28 mouse cellular contexts compared by ENCODE assay signal in genomic region chr4:148240387-148240786, GRCm38 (mm10). TPM values are rescaled to one million over a fixed set of nuclear protein-coding genes. Genes with fewer than 3 reads are reported as not detected.
DNase-seq lines count a peak whose midpoint lies in the region; ATAC-seq and TF ChIP-seq lines count a peak whose summit lies in the region.
"Had no signal": no experiment of that assay in that cellular context is flagged by ENCODE, and none has a peak within 500 bp of the region (broad histone marks: within the 10 kb centered on the region; RNA-seq: fewer than 3 reads in every experiment).

No protein-coding gene starts in this region.

- no peak overlapping the region for H3K4me2 ChIP-seq in hindbrain, embryonic 13.5 days
- no peak overlapping the region for H3K4me2 ChIP-seq in hindbrain, embryonic 14.5 days (replicated peaks)
- H3K4me2 ChIP-seq in forebrain, embryonic 16.5 days (ENCODE audit: low read length): no peak overlapping the region
- no peak overlapping the region for H3K4me2 ChIP-seq in intestine, postnatal 0 days (replicated peaks; ENCODE audit: low read depth)
- H3K4me2 ChIP-seq: heart, embryonic 12.5 days; intestine, embryonic 15.5 days; kidney, embryonic 15.5 days; neural tube, embryonic 15.5 days had no signal

- H3K4me3 ChIP-seq in hindbrain, embryonic 13.5 days: no peak overlapping the region
- no peak overlapping the region for H3K4me3 ChIP-seq in hindbrain, embryonic 14.5 days (replicated peaks; ENCODE audit: low read length)
- H3K4me3 ChIP-seq in forebrain, embryonic 16.5 days (replicated peaks; ENCODE audit: low read length): no peak overlapping the region
- no peak overlapping the region for H3K4me3 ChIP-seq in layer of hippocampus, adult 2 months
- no peak overlapping the region for H3K4me3 ChIP-seq in intestine, postnatal 0 days (ENCODE audit: low read depth, low read length)
- H3K4me3 ChIP-seq: heart, embryonic 12.5 days; hindbrain, embryonic 10.5 days; intestine, embryonic 15.5 days; kidney, embryonic 15.5 days; myocyte; neural tube, embryonic 15.5 days had no signal

- peaks cover 59% of the 10 kb centered on the region for H3K36me3 ChIP-seq in hindbrain, embryonic 13.5 days
- peaks cover 56% of the 10 kb centered on the region for H3K36me3 ChIP-seq in hindbrain, embryonic 14.5 days (replicated peaks; ENCODE audit: control insufficient read depth, insufficient read depth)
- H3K36me3 ChIP-seq in forebrain, embryonic 16.5 days (ENCODE audit: control insufficient read depth, insufficient read depth): peaks cover 10% of the 10 kb centered on the region
- H3K36me3 ChIP-seq in intestine, postnatal 0 days (ENCODE audit: control insufficient read depth, insufficient read depth): no peaks in the 10 kb centered on the region
- H3K36me3 ChIP-seq: heart, embryonic 12.5 days; intestine, embryonic 15.5 days; kidney, embryonic 15.5 days had no signal

- no peak for ATAC-seq in hindbrain, embryonic 13.5 days (ENCODE audit: low FRiP score)
- ATAC-seq in hindbrain, embryonic 14.5 days (ENCODE audit: low FRiP score): no peak
- ATAC-seq in forebrain, embryonic 16.5 days: peak; percentile 55
- no peak for ATAC-seq in intestine, postnatal 0 days
- ATAC-seq: intestine, embryonic 15.5 days; liver, postnatal 0 days; lung, postnatal 0 days; midbrain, embryonic 16.5 days had no signal

- peak overlapping the region; percentile 30; the same call in 1 of the 2 replicates for H3K27ac ChIP-seq in hindbrain, embryonic 13.5 days
- H3K27ac ChIP-seq in hindbrain, embryonic 14.5 days: no peak overlapping the region
- H3K27ac ChIP-seq in forebrain, embryonic 16.5 days (ENCODE audit: low read length): peak overlapping the region; percentile 75
- peak overlapping the region; percentile 81 for H3K27ac ChIP-seq in layer of hippocampus, adult 2 months
- no peak overlapping the region for H3K27ac ChIP-seq in intestine, postnatal 0 days (ENCODE audit: low read depth, low read length)
- H3K27ac ChIP-seq: hindbrain, embryonic 10.5 days; intestine, embryonic 15.5 days; kidney, embryonic 15.5 days; macrophage; neural tube, embryonic 15.5 days had no signal

- TF ChIP-seq CTCF in layer of hippocampus, adult 2 months (conservative IDR thresholded peaks at IDR 0.05): no peak
- TF ChIP-seq CTCF in intestine, postnatal 0 days (IDR thresholded peaks at IDR 0.05; ENCODE audit: low read depth): no peak

- no peaks in the 10 kb centered on the region for H3K27me3 ChIP-seq in hindbrain, embryonic 13.5 days
- no peaks in the 10 kb centered on the region for H3K27me3 ChIP-seq in hindbrain, embryonic 14.5 days (ENCODE audit: control insufficient read depth, insufficient read depth, low read length)
- no peaks in the 10 kb centered on the region for H3K27me3 ChIP-seq in forebrain, embryonic 16.5 days (replicated peaks; ENCODE audit: control insufficient read depth, insufficient read depth, low read length)
- no peaks in the 10 kb centered on the region for H3K27me3 ChIP-seq in intestine, postnatal 0 days (replicated peaks; ENCODE audit: control insufficient read depth, insufficient read depth, low read length)
- H3K27me3 ChIP-seq: intestine, embryonic 15.5 days; kidney, embryonic 15.5 days; neural tube, embryonic 15.5 days had no signal

- no peaks in the 10 kb centered on the region for H3K9me3 ChIP-seq in hindbrain, embryonic 13.5 days
- no peaks in the 10 kb centered on the region for H3K9me3 ChIP-seq in hindbrain, embryonic 14.5 days (ENCODE audit: control insufficient read depth, low read length)
- peaks cover 2% of the 10 kb centered on the region for H3K9me3 ChIP-seq in forebrain, embryonic 16.5 days (ENCODE audit: control insufficient read depth, low read length)
- no peaks in the 10 kb centered on the region for H3K9me3 ChIP-seq in intestine, postnatal 0 days (ENCODE audit: control insufficient read depth)
- H3K9me3 ChIP-seq: heart, embryonic 12.5 days; hindbrain, embryonic 10.5 days; intestine, embryonic 15.5 days; kidney, embryonic 15.5 days; neural tube, embryonic 15.5 days had no signal

- H3K9ac ChIP-seq in hindbrain, embryonic 13.5 days: no peak overlapping the region
- no peak overlapping the region for H3K9ac ChIP-seq in hindbrain, embryonic 14.5 days
- no peak overlapping the region for H3K9ac ChIP-seq in forebrain, embryonic 16.5 days (replicated peaks; ENCODE audit: low read depth, low read length)
- H3K9ac ChIP-seq in intestine, postnatal 0 days (ENCODE audit: low read depth, low read length): no peak overlapping the region
- H3K9ac ChIP-seq: heart, embryonic 12.5 days; intestine, embryonic 15.5 days; kidney, embryonic 15.5 days; liver, postnatal 0 days; neural tube, embryonic 15.5 days had no signal

- no peak for DNase-seq in hindbrain, embryonic 14.5 days (ENCODE audit: low spot score)
- DNase-seq in layer of hippocampus, adult 2 months (ENCODE audit: low spot score in 2 of 2): peak; percentile 64 to 67
- peak; percentile 29 to 31 for DNase-seq in layer of hippocampus, postnatal 25 days (ENCODE audit: extremely low spot score in 1 of 2, low spot score in 1 of 2)
- no peak for DNase-seq in left cerebral cortex, adult 8-10 months (ENCODE audit: low spot score in 2 of 2)
- DNase-seq: adrenal gland, adult 2 months; cerebellum, adult 9-10 months; gastrocnemius, postnatal 25 days; heart, adult 18-20 months; heart, postnatal 10 days; kidney, postnatal 36 days; liver, postnatal 0 days; right cerebral cortex, adult 18-20 months; thymus, postnatal 25 days had no signal

- WGBS in hindbrain, embryonic 13.5 days: 62% methylated on average over 9 of the region's 9 CpGs
- 70% methylated on average over 9 of the region's 9 CpGs for WGBS in hindbrain, embryonic 14.5 days
- 53% methylated on average over 9 of the region's 9 CpGs for WGBS in forebrain, embryonic 16.5 days
- WGBS in intestine, postnatal 0 days: 78% methylated on average over 9 of the region's 9 CpGs

- H3K4me1 ChIP-seq in hindbrain, embryonic 13.5 days (replicated peaks): peaks cover 40% of the 10 kb centered on the region
- H3K4me1 ChIP-seq in hindbrain, embryonic 14.5 days (replicated peaks; ENCODE audit: control insufficient read depth, insufficient read depth, low read length): peaks cover 21% of the 10 kb centered on the region
- peaks cover 20% of the 10 kb centered on the region for H3K4me1 ChIP-seq in forebrain, embryonic 16.5 days (replicated peaks; ENCODE audit: control insufficient read depth, insufficient read depth, low read length)
- H3K4me1 ChIP-seq in intestine, postnatal 0 days (replicated peaks; ENCODE audit: control insufficient read depth, insufficient read depth, low read length): no peaks in the 10 kb centered on the region
- H3K4me1 ChIP-seq: heart, embryonic 12.5 days; intestine, embryonic 15.5 days had no signal

RNA-seq across cellular contexts. Expression of gene Disp3, which starts 47.4 kb away (rescaled TPM):
- polyA plus RNA-seq in hindbrain, embryonic 13.5 days (2015; fragmentation: Nextera tagmentation; extraction: Ambion mirVana): 14.8 and 15.4 TPM in 2 replicates
- polyA plus RNA-seq in hindbrain, embryonic 14.5 days (2014; fragmentation: Nextera tagmentation; extraction: Ambion mirVana): 16.6 and 16.9 TPM in 2 replicates
- polyA plus RNA-seq in forebrain, embryonic 16.5 days (2015; fragmentation: Nextera tagmentation; extraction: Ambion mirVana): 11.8 and 12.2 TPM in 2 replicates
- total RNA-seq in layer of hippocampus, adult 2 months (2021): 10 to 100 TPM; 38.9 to 40.7 TPM
- total RNA-seq in layer of hippocampus, postnatal 25 days (2021): 10 to 100 TPM; 32.4 to 33.6 TPM
- polyA plus RNA-seq in intestine, postnatal 0 days (2015; fragmentation: Nextera tagmentation; extraction: Ambion mirVana): 0.03 and 0.04 TPM in 2 replicates
- 10 to 100 TPM; 23.4 to 28.3 (median 26.2) TPM for total RNA-seq in left cerebral cortex, adult 8-10 months (2022)
- total RNA-seq: common myeloid progenitor, adult 5-6 weeks; heart, adult 18-20 months; liver, adult 2 months; MEL had no signal
- polyA plus RNA-seq: liver, adult 2 months; liver, postnatal 0 days; macrophage had no signal

Comparison
In these comparisons a context has a peak if more than half of its experiments do, and no peak if none do; other contexts are left out.
1. H3K27ac ChIP-seq: peak in hindbrain, embryonic 13.5 days (single experiment), forebrain, embryonic 16.5 days (single experiment) and layer of hippocampus, adult 2 months (single experiment); none in hindbrain, embryonic 14.5 days (single experiment) and intestine, postnatal 0 days (single experiment).
2. DNase-seq: peak in layer of hippocampus, adult 2 months (2 of 2) and layer of hippocampus, postnatal 25 days (2 of 2); none in hindbrain, embryonic 14.5 days (single experiment) and left cerebral cortex, adult 8-10 months (0 of 2).
3. RNA of gene Disp3, which starts 47.4 kb away (polyA plus RNA-seq): 16.6 to 16.9 TPM in hindbrain, embryonic 14.5 days, 14.8 to 15.4 TPM in hindbrain, embryonic 13.5 days and 11.8 to 12.2 TPM in forebrain, embryonic 16.5 days; 0.03 to 0.04 TPM in intestine, postnatal 0 days; every median in the first group is over 10 times any median in the second.